Mouse (Mus musculus): ENCODE results near the gene Scaf1.

The Scaf1 gene

DNA sequence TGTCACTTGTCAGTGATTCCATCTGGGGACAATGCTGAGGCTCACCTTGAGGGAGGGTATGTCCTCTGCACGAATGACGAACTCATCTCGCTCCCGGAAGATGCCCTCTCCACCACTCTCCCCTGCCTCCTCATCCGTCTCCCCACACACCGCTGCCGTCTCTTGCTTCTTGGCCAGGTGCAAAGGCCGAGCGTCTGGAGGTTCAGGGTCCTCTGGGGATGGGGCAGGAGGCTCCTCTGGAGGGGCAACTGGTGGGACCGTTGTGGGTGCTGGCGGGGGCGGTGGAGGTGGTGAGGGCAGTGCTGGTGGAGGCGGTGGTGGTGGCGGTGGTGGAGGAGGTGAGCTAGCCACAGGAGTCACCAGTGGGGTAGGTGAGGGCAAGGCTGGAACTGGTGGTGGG lies 27.1 kb upstream of the Scaf1 start:
- DNase-seq = no peak

DNA sequence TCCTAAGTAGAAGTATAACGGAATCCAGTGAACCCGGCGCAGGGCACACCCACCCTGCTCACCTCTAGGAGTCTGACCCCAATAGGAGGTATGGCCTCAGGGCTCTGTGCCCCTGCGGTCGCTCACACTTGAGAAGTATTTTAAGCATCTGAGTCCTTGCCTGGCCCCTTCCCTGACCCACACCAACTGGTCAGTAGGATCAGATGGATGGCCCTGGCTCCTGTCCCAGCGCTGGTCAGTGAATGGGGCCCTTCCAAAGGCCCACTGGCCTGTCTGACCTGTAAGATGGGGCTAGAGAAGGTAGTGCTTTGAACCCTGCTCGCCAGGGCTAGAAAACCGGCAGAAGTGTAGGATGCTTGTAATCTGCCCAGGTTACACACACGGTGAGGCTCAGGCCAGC lies 24.7 kb upstream of the Scaf1 start:
- no peak for DNase-seq

DNA sequence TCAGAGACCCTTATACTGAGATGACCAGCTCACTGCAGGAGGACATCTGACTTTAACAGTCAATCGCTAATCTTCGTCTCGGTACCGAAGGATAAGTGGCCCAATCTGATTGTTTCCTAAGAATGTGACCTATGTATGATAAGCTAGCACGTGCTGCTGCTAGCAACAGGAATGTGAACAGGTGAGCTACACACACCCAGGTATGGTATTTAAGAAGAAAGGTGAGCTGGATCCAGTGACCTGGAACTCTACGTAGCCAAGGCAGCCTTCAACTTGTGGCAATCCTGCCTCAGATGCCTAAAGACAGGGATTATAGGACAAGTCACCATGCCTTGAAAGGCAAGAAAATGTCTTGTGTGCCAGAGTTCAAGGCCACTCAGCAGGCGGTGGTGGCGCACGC lies 22.2 kb upstream of the Scaf1 start:
- no peak for DNase-seq

GRCm38 (mm10) chr7:45037720-45038361 lies 21.7 kb upstream of the Scaf1 start:
- DNase-seq = peak; percentile 78

DNA sequence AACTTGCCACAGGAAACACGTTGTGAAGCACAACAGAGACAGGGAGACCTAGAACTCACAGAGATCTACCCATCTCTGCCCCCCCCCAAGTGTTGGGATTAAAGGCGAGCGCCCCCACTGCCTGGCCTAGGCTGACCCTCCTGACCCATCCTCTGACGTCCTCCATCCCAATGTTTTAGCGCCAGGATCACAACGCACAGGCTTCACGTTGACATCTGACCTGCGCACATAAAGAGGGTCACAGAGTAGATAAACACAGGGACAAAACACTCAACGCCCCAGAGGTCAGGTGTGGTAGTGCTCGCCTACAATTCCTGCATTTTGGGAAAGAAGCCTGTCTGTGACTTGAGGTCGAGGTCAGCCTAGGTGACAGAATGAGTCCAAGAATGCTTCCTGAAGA lies 20.5 kb upstream of the Scaf1 start:
- no peak for DNase-seq

GRCm38 (mm10) chr7:45035631-45036030 lies 19.5 kb upstream of the Scaf1 start:
- no peak for DNase-seq

DNA sequence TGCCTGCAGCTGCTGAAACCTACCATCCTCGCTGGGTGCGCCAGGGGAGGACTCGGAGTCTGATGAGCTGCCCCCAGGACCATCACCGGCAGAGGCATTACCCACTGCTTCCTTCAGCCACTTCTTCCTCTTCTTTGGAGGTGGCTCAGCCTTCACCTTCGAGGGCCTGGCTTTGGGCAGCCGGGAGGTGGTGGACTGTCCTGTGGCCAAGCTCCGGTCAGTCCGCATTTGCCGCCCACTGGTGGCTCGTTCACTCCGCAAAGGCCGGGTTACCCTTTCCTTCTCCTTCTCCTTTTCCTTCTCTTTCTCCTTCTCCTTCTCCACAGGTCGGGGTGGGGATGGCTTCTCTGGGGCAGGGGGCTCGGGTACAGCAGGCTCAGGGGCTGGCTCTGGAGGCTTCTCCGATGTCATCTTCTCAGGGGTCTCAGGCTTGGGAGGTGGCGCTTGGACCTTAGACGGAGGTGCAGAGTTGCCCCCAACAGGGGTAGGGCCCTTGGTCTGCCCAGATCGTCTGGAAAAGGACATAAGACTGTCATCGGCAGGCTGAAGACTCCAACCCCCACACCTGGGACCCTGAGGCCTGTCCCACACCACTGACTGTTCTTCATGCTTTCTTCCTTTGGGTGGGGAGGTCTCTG lies 17.7 kb upstream of the Scaf1 start:
- DNase-seq = no peak

- no peak for DNase-seq
Measured at GRCm38 (mm10) chr7:45030857-45031256, 14.7 kb upstream of the Scaf1 start.

DNA sequence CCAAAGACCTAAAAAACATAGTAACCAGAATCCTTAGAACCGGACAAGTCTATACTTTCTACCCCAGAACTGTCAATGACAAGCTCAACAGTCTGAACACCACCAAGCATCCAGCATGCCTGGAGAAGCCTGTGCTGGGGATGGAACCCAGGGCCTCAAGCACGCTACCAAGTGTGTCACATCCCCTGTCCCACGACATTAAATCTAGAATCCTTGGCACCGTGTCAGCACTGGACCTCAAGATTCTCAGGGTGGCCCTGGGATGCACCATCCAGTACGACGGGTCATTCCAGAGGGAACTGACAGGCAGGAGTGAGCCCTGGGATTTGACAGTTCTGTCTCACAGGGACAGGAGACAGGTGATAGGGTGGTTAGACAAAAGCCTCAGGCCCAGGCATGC lies 13.8 kb upstream of the Scaf1 start:
- no peak for DNase-seq

DNA sequence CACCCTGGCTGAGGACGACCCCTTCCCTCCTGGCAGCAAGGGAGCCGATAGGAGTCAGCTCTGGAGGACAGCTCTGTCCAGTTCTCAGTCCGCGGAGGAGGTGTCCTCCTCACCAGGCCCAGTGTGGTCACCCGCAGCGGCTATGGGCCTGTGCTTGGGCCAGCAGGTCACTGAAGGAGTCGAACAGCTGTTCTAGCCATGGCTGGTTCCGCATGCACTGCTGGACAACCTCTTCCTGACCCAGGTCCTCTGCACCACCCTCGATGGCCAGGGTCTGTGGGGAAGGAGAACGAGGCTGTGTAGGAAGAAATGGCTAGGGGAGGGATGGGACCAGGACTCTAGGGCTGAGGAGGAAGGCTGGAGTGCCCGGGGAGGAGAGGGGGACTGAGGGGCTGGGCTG lies 12.2 kb upstream of the Scaf1 start:
- DNase-seq = no peak

DNA sequence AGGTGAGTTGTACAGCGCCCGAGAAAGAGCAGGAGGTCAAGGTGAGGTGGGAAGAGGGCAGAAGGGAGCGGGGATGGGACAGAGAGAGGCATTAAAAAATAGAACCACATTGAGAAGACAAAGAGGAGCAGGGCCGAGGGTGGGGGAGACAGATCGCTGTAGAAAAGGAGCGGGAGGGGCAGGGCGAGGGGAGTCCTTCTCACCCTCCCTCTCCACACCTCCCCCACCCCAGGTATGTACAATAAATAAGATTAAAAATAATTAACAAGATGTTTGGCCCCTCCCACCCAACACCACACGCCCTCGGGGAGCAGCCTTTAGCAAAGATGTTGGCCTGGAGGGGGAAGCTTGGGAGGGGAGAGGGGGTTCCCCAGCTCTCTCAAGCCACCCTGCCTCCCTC lies 11.6 kb upstream of the Scaf1 start:
- DNase-seq = no peak

DNA sequence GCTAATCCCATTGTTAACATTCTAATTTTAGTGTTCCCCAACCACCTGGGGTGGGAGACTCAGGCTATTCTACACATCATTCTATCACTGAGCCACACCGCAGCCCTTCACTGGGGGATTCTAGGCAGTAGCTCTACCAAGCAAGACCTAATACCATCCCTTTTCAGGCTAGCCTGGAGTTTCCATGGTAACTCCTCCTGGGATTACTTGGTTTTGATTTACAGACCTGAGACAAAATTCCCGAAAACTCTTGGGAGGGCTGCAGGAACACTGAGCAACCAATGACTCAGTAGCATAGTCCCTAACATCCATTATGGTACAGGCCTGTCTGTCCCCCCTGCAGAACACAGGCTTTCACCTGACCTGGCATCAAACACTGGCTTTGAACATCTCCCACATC lies 10.1 kb upstream of the Scaf1 start:
- DNase-seq = no peak

DNA sequence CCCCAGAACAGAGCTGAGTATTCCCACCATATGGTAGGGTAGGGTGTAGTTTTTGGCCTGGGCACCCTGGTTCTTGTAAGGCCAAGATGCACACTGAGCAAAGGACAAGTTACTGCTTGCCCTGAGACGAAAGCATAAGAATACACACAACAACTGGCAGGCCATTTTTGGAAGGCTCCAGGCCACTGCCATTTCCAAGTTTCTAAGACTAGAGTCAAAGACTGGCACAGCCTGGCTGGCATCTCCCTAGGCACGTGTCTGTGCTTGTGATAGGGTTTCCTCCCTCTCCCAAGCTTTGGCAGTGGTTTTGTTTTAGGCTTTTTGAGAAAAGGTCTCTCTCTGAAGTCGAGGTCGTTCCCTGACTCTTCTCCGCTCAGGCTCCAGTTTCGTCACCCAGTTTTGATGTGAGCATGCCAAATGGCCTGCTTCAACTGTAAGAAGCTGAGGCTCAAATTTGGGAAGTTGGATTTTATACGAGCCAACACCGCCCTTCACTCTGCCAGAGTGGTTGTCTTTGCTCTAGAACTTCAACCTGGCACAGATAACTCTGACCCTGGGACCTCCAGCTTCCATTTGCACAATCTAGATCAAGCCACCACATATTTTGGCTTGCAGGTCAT lies 9.5 kb upstream of the Scaf1 start:
- DNase-seq = no peak

DNA sequence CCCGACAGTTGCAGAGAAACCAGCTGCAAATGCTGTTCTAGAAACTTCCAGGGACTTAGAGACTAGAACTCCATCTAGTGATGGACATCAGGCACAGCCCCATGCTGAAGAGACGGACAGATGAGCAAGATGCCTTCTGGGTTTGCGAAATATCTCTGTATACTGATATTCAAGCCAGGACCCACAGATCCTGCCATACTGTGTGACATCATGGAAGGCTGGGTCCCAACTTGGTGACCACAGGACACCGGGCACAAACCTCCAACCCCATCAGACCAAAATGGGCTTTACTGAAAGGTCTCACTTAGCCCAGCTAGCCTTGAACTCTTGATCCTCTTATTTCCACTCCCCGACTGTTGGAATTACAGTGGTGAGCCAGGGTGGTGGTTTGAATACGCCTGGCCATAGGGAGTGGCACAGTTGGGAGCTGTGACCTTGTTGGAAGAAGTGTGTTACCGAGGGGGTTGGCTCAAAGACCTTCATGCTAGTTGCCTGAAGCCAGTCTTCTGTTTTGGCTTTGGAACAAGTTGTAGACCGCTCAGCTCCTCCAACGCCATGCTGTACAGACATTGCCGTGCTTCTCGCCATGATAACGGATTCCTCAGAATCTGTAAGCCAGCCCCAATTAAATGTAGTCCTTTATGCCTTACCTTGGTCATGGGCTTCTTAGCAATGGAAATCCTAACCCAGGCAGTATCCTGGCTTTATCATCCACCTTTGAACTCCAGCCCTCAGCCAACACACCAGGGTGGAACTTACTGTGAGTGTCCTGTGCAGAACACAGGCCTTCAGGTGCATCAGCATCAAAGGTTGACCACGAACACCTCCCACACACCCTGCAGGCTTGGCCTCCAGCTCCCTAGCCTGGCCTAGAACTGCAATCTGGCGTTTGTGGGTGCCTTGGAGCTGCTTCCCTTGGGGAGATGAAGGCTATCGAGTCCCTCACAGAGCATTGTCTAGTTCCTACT lies 8.4 kb upstream of the Scaf1 start:
- DNase-seq = no peak

DNA sequence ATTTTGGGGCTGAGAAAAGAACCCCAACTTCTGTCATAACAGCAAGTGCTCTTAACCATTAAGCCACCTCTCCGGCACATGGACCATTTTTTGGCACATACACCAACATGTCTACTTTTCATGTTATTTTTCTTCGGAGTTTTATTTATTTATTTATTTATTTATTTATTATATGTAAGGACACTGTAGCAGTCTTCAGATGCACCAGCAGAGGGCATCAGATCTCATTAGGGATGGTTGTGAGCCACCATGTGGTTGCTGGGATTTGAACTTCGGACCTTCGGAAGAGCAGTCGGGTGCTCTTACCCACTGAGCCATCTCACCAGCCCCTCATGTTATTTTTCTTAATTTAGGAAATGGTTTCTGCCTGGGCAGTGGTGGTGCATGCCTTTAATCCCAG lies 7.5 kb upstream of the Scaf1 start:
- DNase-seq = peak; percentile 26

GRCm38 (mm10) chr7:45020225-45020624 lies 4.1 kb upstream of the Scaf1 start:
- DNase-seq = no peak

GRCm38 (mm10) chr7:45019031-45019571 lies 2.9 kb upstream of the Scaf1 start:
- peak; percentile 71 for DNase-seq

- DNase-seq = peak; percentile 92
Measured at GRCm38 (mm10) chr7:45017242-45018061, 1.3 kb upstream of the Scaf1 start, which contains the start of gene Rras. Rras (plus strand) TSS chr7:45017961.

GRCm38 (mm10) chr7:45016761-45017160 lies 598 bp upstream of the Scaf1 start:
- no peak for DNase-seq

DNA sequence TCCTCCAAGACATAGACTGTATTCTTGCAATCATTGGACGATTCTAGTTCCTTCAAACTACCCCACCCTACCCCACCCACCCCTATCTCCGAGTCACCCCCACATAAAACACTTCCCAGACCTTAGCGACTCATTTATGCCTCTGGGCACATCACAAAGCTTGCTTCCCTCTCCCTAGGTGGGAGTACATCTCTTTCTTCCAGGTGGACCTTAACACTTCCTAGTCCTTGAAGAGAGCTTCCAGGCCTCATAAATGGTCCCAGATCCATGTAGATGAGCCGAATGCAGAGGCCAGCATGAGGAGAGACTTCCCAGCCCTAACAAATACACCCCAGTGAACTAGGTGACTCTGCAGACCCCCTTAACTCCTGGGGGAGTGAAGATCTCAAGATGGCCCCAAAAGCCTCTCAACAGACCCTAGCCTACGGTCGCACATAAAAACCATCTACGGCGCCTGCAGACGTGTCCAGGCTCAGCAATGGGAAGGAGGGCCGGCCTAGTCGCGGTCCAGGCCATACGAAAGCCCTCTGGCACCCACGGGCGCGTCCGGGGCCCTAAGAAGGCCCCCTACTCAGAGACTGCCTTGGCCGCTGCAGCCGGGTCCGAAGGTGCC lies 713 bp downstream of the Scaf1 start:
- peak; percentile 15 for DNase-seq

GRCm38 (mm10) chr7:45014096-45014451 lies 2.1 kb downstream of the Scaf1 start:
- DNase-seq = no peak

All from lung, postnatal 14 days (tissue).